Mouse (Mus musculus) testis, adult 2 months (tissue): ENCODE results near the gene Rhoj. TPM values are rescaled to one million over a fixed set of nuclear protein-coding genes. Genes with fewer than 3 reads are reported as not detected.
A peak's percentile ranks its signal among the peaks of the same experiment; 100 is the strongest.

ENCODE experiments used
- H3K27ac ChIP-seq: fragments of 200-500 bp; 2 replicates; pipeline ENCODE4 v1.5.1; 2012; ENCODE audit warnings: low read depth, low read length; ENCODE audit not compliant: control insufficient read depth, insufficient read depth
- H3K27me3 ChIP-seq: fragments of 200-500 bp; 2 replicates; pipeline ENCODE4 v1.6.1; 2012; ENCODE audit warnings: mild to moderate bottlenecking, low read length, moderate library complexity; ENCODE audit not compliant: control insufficient read depth, insufficient read depth
- H3K36me3 ChIP-seq: fragments of 200-500 bp; 2 replicates; pipeline ENCODE4 v1.6.1; 2012; ENCODE audit warnings: mild to moderate bottlenecking, low read length; ENCODE audit not compliant: control insufficient read depth, insufficient read depth
- H3K4me1 ChIP-seq: fragments of 200-500 bp; 2 replicates; pipeline ENCODE4 v1.6.1; 2012; ENCODE audit warnings: low read length; ENCODE audit not compliant: control insufficient read depth, insufficient read depth
- H3K4me3 ChIP-seq: fragments of 200-500 bp; 2 replicates; pipeline ENCODE4 v1.5.1; 2012; ENCODE audit warnings: low read depth, mild to moderate bottlenecking, low read length, moderate library complexity, mixed read lengths; ENCODE audit not compliant: control insufficient read depth
- CTCF ChIP-seq: fragments of 200-500 bp; IDR thresholded peaks from 2 replicates; pipeline ENCODE4 v1.5.1; 2012; ENCODE audit warnings: low read depth, mild to moderate bottlenecking, inconsistent platforms, low read length, moderate library complexity; ENCODE audit not compliant: control insufficient read depth, insufficient read depth, insufficient replicate concordance
- POLR2A ChIP-seq: fragments of 200-500 bp; IDR thresholded peaks from 2 replicates; pipeline ENCODE4 v1.6.1; 2012; ENCODE audit warnings: low read depth, mild to moderate bottlenecking, inconsistent platforms, low read length, moderate library complexity; ENCODE audit not compliant: control insufficient read depth
- polyA plus RNA-seq: library from polyadenylated mRNA; depleted of rRNA; stranded (reverse); fragments of >200 nt; gene quantifications from 2 replicates; pipeline ENCODE4 v1.2.3, GENCODE M21; 2012; rRNA removed

The Rhoj gene
- polyA plus RNA-seq = 2.9 and 3.0 TPM in 2 replicates

- H3K36me3 ChIP-seq = no peaks in the 10 kb centered on the region
- peak within 1 kb of the TSS; percentile 62 for H3K27ac ChIP-seq
- peak within 1 kb of the TSS; percentile 77 for H3K4me3 ChIP-seq
- no peak for TF ChIP-seq POLR2A
- H3K4me1 ChIP-seq = no peaks in the 10 kb centered on the region; the same call in 1 of the 2 replicates
- no peaks in the 10 kb centered on the region for H3K27me3 ChIP-seq
Measured at GRCm38 (mm10) chr12:75307961-75308951, at the start of gene Rhoj. TSS of gene Rhoj (plus strand) at chr12:75308322.

- TF ChIP-seq POLR2A (no peak), CTCF (no peak)
- Histone ChIP-seq H3K36me3 (no peaks in the 10 kb centered on the region), H3K27me3 (no peaks in the 10 kb centered on the region), H3K27ac (no peak overlapping the region), H3K4me1 (no peaks in the 10 kb centered on the region), H3K4me3 (no peak overlapping the region)
Measured at GRCm38 (mm10) chr12:75271726-75272125, 36.4 kb upstream of the Rhoj start.

DNA sequence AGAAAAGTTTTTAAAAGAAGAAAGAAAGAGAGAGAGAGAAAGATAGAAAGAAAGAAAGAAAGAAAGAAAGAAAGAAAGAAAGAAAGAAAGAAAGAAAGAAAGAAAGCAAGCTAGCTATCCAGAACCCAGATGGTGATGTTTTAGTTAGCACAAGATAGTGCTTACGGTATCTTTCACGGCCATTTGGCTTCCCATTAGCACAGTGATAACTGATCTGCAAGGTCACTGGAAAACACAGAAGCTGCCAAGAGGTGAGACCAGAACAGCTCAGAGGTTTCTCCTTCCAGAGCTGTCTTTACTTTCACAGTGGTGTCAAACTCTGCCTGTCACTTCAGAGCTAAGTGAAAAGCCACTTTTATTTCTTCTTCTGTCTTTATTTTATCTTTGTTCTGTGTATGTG is 32.4 kb upstream of the Rhoj start:
- TF ChIP-seq CTCF (no peak), POLR2A (no peak)
- Histone ChIP-seq H3K36me3 (no peaks in the 10 kb centered on the region), H3K4me3 (no peak overlapping the region), H3K27me3 (no peaks in the 10 kb centered on the region), H3K4me1 (no peaks in the 10 kb centered on the region), H3K27ac (no peak overlapping the region)

DNA sequence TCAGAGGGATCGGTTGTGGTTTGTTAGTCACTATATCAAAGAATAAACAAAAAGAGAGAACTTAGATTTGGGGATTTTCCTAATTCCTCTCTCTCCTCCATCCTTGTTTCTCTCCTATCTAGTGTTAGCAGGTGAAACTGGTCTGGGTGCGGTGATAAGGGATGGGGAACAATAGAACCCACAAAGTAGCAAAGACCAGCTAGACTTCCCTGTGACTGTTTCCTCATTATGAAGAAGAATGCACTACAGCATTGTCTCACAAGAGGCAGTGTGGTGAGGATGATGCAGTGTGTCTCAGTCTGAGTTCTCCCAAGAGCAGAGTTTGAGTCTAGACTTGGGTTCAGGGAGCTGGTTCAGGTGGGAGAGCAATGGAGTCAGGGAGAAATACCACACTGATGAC is 30.7 kb upstream of the Rhoj start:
- Histone ChIP-seq H3K27ac (no peak overlapping the region), H3K4me3 (no peak overlapping the region), H3K27me3 (no peaks in the 10 kb centered on the region), H3K4me1 (no peaks in the 10 kb centered on the region), H3K36me3 (no peaks in the 10 kb centered on the region)
- TF ChIP-seq POLR2A (no peak), CTCF (no peak)

- no peaks in the 10 kb centered on the region for H3K27me3 ChIP-seq
- no peaks in the 10 kb centered on the region for H3K36me3 ChIP-seq
- H3K4me1 ChIP-seq = no peaks in the 10 kb centered on the region
- no peak overlapping the region for H3K27ac ChIP-seq
- TF ChIP-seq CTCF = no peak
- no peak for TF ChIP-seq POLR2A
- no peak overlapping the region for H3K4me3 ChIP-seq
Measured at GRCm38 (mm10) chr12:75280502-75280901, 27.6 kb upstream of the Rhoj start.

DNA sequence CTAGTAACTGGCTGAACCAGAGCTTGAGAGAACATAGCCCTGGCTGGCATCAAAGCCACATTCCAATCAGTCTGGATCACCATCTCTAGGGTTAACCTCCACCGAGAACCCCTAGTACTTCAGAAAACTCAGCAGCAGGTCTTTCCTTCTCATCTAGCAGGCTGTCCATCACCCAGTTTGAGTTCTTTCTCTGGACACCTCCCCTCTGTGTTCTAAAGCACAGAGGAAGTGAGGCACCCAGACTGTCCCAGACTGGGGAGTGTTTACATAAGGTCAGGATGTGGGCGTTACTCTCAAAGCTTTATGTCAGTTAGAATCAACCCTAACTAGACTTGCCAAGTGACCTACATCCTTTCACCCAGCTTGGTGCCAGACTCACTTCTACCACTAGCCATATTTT is 24.9 kb upstream of the Rhoj start:
- no peak overlapping the region for H3K4me3 ChIP-seq
- H3K36me3 ChIP-seq = no peaks in the 10 kb centered on the region
- no peak overlapping the region for H3K27ac ChIP-seq

GRCm38 (mm10) chr12:75286166-75286565 is 22.0 kb upstream of the Rhoj start:
- Histone ChIP-seq H3K4me3 (no peak overlapping the region), H3K4me1 (no peaks in the 10 kb centered on the region), H3K27ac (no peak overlapping the region), H3K36me3 (no peaks in the 10 kb centered on the region), H3K27me3 (no peaks in the 10 kb centered on the region)
- TF ChIP-seq CTCF (no peak), POLR2A (no peak)

More for the DNA sequence above, 24.9 kb upstream of the Rhoj start:
- Histone ChIP-seq H3K27me3 (no peaks in the 10 kb centered on the region), H3K4me1 (no peaks in the 10 kb centered on the region)
- TF ChIP-seq CTCF (no peak), POLR2A (no peak)
